Mouse (Mus musculus): ENCODE results near the gene Dnmbp. TPM values are rescaled to one million over a fixed set of nuclear protein-coding genes. Genes with fewer than 3 reads are reported as not detected.

Gene Dnmbp
- total RNA-seq, 2 experiments from 2014 or later, result 12.1 to 13.5 TPM

- peak; percentile 37 to 51 for DNase-seq (ENCODE audit: low spot score in 2 of 2)
Observed at GRCm38 (mm10) chr19:43879401-43880212, 60.4 kb downstream of the Dnmbp start.

DNA sequence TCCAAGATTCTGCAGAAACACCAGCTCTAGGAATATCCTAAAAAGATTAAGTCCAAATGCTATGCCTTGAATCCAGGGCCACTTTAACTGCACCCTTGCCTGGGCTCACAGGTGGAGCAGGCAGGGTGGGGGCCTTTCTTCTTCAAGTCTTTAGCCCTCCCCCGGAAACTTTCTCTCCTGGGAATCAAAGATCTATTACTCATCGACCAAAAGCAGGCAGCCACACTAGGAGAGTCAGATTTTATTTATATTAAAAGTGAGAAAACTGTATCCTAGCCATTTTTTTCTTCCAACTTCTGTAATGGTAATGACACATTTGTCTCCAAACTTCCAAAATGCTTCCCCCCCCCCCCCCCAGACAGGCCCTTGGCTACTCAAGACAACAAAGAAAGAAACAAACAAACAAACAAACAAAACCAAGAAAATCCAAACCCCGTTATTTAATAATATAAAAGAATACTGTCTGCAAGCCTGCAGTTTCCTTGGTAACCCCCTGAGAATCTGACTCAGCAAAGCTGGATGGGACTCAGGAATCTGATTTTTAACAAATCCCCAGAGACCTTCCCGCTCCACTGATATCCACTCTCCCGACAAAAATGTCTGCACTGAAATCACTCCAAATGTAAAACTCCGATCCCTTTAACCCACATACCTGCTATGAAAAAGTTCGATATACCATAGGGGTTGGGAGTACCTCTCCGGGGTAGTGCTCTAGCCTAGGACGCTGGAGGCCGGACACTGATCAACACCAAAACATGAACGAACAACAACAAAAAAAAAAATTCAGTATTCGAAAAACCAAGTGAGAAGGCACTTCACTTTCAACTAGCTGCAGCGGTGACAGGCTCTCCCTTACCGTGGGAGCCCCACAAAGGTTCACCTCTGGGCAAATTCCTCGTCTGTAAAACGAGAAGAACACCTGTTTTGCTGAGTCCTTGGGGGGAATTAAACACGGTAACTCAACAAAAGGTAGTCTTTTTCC lies 61.6 kb downstream of the Dnmbp start:
- DNase-seq (ENCODE audit: low spot score in 2 of 2), result no peak

- no peak for DNase-seq (ENCODE audit: low spot score in 2 of 2)
Observed at GRCm38 (mm10) chr19:43877364-43877763, 62.6 kb downstream of the Dnmbp start.

DNA sequence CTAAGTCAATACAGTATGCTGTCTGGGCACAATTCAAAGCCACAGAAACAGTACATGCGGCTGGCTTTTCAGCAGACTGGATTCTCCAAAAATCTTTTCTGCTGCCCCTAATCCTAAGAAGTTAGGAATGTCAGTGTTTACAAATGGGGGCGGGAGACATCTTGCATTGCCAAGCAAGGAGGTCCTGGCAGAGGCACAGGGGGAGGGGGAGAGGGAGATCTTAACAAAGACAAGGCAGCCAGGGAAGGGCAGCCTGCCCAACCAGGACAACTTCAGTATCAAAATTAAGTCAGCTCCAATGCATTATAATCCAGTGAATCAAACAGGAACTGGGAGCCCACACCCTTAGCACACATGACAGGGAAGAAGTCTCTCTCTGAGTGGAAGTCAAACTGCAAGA lies 64.0 kb downstream of the Dnmbp start:
- DNase-seq (ENCODE audit: low spot score in 2 of 2), result no peak

- DNase-seq (ENCODE audit: low spot score in 2 of 2), result no peak
Observed at GRCm38 (mm10) chr19:43874351-43874750, 65.6 kb downstream of the Dnmbp start.

GRCm38 (mm10) chr19:43870418-43870817 lies 69.6 kb downstream of the Dnmbp start:
- no peak for DNase-seq (ENCODE audit: low spot score in 2 of 2)

GRCm38 (mm10) chr19:43857347-43857746 lies 82.6 kb downstream of the Dnmbp start:
- no peak for DNase-seq (ENCODE audit: low spot score in 2 of 2)

DNA sequence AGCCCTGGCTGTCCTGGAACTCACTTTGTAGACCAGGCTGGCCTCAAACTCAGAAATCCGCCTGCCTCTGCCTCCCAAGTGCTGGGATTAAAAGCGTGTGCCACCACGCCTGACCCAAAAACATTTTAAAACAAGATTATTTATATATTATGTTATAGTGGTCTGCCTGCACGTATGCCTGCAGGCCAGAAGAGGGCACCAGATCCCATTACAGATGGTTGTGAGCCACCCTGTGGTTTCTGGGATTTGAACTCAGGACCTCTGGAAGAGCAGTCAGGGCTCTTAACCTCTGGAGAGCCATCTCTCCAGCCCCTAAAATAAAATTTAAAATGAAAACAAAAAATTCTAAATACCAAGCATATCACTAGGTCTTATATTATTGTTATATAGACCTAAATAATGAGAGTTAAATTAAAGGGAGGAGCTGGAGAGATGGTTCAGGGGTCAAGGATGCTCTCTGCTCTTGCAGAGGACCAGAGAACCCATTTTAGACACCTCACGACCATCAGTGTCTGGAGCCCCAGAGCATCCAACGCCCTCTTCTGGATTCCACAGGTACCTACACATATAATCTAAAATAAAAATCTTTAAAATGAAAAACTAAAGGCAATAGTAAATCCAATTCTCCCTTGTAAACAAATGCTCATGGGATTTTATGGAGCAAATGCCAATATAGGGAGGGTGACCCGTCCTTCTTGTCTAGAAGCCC lies 87.0 kb downstream of the Dnmbp start:
- DNase-seq (ENCODE audit: low spot score in 2 of 2), result no peak

GRCm38 (mm10) chr19:43851996-43852630 lies 87.9 kb downstream of the Dnmbp start:
- no peak for DNase-seq (ENCODE audit: low spot score in 2 of 2)

DNA sequence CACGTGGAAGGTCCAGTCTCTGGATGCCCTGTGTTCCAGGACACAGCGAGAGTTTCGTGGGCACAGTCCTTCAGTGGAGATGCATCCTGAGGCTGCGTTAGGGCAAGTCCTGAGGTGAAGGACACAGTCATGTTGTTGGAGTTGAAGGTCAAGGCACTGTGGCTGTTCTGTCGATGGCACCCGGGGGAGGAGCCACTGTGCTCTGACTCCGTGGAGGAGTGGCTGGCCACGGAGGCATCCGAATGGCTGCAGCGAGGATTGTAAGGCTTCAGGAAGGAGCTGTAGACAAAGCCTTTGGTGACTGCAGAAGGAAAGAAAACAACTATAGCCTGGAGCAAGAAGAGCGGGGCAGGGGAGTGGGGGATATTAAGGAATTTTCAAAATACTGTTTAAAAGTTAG lies 90.0 kb downstream of the Dnmbp start:
- no peak for DNase-seq (ENCODE audit: low spot score in 2 of 2)

DNA sequence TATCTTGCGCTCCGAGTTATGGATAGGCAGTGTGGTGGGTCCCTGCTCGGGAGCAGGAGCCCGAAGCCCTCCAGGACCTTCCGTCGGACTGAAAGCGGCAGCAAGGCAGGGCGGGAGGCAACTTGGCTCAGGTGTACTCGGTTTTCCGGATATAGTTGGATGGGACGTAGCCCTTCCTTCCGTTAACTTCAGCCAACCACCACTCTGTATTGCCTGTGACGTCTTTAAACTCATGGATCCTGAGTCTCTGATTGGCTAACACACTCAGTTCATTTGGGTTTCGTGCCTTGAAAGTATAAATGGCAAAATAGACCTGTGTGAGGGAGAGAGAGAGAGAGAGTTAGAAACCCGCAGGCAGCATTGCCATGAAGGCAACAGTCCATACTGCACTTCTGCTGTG lies 92.0 kb downstream of the Dnmbp start:
- DNase-seq (ENCODE audit: low spot score in 2 of 2), result no peak

GRCm38 (mm10) chr19:43847056-43847455 lies 92.9 kb downstream of the Dnmbp start:
- DNase-seq (ENCODE audit: low spot score in 2 of 2), result no peak

DNA sequence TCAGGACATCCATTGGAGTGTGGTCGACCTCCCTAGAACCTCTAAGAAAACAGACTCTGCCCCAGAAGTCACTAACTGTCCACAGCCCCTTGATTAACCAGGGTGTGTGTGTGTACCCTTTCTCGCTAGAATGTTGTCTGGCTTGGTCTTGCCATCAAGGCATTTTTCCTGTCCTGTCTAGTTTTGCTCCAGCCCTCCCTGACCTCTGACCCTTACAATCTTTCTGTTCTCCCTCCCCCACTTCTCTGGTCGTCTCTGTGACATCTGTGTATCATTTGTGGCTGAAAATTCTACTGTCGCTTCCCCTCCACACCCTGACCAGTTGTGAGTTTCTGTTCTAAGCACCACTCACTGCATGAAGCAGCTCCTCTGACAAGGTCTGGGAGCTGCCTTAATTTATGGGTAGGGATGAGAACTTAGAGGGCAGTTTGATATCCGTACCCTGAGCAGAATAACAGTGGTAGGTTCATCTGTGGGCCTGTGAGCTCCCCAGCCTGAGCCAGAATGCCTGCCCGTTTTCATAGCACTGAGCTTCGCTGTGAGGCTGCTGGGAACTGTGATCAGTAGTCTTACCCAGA lies 94.6 kb downstream of the Dnmbp start:
- no peak for DNase-seq (ENCODE audit: low spot score in 2 of 2)

DNA sequence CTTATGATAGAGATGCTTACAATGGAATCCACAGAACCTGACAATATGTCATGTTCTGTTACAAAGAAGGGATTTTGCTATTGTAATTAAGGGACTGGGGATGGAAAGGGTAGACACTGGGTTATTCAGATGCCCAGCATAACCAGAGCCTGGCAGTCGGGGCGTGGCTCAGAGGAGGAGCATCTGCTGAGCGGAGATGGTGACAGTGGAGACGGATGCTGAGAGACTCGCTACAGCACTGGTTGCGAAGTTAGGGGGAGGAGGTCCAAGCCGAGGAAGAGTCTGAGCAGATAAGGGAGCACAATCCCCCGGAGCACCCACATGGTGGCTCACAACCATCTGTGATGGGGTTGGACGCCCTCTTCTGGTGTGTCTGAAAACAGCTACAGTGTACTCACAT lies 96.8 kb downstream of the Dnmbp start:
- DNase-seq (ENCODE audit: low spot score in 2 of 2), result no peak

DNA sequence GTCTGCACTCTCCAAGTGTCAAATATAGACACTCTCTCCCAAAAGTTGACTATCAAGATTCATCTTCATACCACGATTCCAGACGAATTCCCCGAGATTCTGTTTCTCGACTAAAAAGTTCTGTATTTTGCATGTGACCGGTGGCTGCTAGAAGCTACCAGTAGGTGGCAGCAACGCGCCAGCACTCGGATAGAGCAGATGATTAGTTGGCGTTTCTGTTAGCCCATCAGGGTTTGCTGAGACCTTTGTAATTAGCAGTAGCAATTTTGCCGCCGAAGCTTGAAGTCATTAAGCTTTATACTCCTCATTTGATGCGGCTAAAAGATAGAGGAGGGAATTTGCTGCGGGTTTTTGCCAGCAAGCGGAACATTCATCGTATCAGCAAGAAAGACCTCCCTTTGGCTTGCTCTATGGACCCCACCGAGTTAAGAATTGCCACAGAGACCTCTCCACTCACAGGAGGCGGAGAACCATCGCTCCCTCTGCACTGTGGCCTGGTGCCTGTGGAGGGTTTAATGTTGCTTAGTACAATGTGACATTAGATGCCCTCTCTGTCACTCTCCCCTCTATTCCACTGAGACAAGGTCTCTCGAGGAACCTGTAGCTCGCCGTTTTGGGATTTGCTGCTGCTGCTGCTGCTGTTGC lies 107.4 kb downstream of the Dnmbp start:
- DNase-seq (ENCODE audit: low spot score in 2 of 2), result peak; percentile 66 to 75

- DNase-seq (ENCODE audit: low spot score in 2 of 2), result no peak
Observed at GRCm38 (mm10) chr19:43826855-43827254, 113.1 kb downstream of the Dnmbp start.

- peak; percentile 26 to 44 for DNase-seq (ENCODE audit: low spot score in 2 of 2)
Observed at GRCm38 (mm10) chr19:43815661-43816414, 124.2 kb downstream of the Dnmbp start.

DNA sequence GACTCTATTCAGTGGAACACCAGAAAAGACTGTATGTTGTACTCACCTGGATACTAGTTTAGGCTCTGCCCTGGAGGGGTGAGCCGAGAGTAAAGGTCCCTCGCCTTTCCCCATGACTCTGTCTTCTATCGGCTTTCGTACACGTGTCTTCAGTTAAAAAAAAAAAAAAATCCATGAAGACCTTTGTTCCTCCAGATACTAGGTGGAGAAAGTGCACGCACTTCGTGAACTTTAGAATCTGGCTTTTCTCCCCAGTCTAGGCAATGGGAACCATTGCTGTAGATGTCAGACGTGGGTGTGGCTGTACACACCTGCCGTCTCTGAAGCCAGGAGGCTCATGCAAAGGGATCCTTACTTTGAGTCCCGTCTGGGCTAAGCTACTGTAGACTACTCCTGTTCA lies 126.7 kb downstream of the Dnmbp start:
- no peak for DNase-seq (ENCODE audit: low spot score in 2 of 2)

DNA sequence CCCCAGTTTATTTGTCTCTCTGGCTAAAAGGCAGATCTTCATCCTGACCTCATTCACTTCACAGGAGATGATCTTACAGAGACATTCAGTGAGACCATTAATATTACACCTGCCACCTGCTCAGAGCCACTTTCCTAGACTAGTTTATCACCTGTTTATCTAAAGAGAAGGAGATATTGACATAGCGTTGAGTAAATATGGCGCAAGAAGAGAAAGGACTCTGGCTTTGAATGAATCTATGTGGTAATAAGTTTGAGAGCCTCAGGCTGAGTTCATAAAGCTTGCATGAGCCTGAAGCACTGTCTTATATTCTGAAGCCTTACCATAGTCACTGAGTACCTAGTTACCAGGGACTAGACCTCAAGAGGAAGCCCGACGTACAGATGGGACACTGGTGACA lies 128.6 kb downstream of the Dnmbp start:
- DNase-seq (ENCODE audit: low spot score in 2 of 2), result no peak
